Mouse (Mus musculus): ENCODE data around the gene Sncb. TPM values are rescaled to one million over a fixed set of nuclear protein-coding genes. Genes with fewer than 3 reads are reported as not detected.

Sncb gene
- polyA plus RNA-seq (2012; fragmentation: generic; extraction: Trizol), result under 1 TPM in 1 of 2 experiments, not detected in 1; 0.07 TPM

DNA sequence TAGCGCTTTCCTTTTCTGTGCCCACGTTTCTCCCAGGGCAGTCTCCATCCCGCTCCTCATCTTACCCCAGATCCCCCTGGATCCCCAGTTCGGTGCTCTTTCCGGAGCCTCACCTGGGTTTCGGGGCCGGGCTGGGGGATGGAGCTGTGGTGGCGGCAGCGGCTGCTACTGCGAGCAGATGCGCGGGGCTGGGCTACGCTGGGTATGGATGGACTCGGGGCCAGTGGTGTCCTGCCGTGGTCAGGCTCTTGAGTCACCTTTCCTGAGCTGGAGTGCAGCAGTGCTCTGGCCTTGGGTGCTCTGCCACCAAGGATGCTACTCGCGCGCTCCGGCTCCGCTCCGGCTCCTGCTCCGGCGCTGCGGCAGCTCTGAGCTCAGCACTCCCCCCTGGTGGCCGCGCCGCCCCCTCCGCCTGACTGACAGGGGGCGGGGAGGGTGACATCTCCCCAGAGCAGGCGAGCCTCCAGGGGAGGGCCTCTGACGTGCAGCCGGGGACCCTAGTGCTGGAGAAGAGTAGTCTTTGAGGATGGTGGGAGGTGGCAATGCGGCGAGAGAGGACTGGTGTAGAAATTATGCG is at the start of gene Sncb:
Gene Sncb, minus strand, starts transcription at position 404 of the 577 bp plus-strand sequence.

DNA sequence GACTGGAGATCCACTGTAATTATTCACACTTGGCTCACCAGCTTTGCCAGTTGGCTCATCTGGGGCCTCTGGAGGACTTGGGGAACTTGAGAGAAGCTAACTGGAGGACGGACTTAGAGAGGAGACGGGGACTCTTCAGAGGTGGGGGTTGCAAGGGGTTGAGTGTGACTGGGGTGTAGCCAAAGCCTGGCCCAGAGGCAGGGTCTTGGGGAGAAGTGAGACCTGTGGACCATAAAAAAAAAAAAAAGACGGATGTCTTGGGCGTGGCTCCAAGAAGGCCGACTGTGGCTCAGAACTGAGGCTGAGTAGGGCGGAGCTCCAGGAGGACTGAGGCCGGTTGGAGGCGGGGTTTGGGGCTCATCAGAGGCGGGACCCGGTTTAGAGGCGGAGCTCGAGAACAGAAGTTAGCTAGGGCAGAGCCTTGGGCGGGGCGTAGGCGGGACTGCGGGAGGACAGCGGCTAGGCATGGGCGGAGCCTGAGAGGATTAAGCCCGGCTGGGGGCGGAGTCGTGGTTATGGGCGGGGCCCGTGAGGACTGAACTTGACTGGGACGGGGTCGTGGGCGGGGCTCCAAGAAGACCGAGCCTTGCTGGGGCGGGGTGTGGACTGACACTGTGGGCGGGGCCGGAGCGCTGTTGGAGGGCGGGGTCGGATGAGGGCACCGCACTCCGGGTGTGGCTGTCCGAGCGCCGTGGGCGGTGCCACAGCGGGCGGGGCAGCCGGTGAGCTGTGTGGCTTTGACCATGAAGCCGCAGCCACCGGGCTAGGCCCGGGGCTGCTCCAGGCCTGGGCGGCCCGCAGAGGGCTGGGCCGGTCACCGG is 22.6 kb upstream of the Sncb start, which contains the start of gene Tspan17:
Gene Tspan17, plus strand, starts transcription at position 638 of the 821 bp plus-strand sequence.

DNA sequence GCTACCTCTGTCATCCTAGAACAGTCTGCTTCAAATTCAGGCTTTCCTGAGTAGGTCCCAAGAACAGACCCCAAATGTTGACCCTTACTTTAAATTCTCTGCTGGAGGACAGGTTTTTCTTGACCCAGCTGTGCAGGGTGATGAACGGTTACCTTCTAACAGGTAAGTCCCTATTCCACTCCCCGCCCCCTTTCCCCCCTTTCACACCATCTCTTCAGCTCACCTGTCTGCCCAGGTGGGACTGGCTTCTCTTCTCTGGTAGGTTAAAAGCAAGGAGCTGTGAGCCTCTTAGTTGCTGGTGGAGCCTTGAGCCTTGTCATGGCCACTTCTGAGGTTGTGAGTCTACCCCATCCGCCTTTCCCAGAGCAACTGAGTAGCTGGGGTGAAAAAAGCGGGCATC is 17.3 kb upstream of the Sncb start, which contains the start of gene Eif4e1b:
Gene Eif4e1b, plus strand, starts transcription at position 301 of the 400 bp plus-strand sequence.

DNA sequence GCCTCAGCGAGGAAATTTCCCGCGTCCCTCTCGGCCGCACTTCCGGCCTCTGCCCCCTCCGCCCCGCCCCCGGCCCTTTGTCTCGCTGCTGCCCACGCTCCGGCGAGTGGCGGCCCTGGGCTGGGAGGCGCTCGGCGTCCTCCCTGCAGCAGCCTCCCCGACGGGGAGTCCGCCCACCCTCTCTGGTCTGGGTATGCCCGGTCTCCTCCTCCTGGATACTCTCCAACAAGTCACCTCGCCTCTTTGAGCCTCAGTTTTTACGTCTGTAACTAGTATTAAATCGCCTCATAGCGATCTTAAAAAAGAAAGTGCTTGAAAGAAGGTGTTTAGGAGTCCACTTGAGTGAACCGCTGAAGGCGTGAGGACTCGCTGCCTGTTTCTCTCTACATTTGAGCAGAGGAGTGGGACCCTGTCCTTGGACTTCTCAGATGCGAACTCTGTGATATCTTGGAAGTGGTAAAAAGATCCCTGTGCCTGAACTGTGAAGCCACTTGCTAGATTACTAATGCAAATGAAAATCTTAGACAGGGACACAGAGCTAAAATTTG is 16.5 kb downstream of the Sncb start, which contains the start of gene Gprin1:
Gene Gprin1, minus strand, starts transcription at position 11 of the 548 bp plus-strand sequence.

Other genes starting within 250 kb of the Sncb start
- gene 4833439L19Rik, start 201.2 kb downstream of the Sncb start, polyA plus RNA-seq (2012; fragmentation: generic; extraction: Trizol), result 10 to 100 TPM; 20.0 to 49.7 TPM
- 10 to 100 TPM in 1 of 2 experiments, 1 to 10 TPM in 1; 3.8 to 13.9 TPM for gene Arl10, start 191.6 kb downstream of the Sncb start, polyA plus RNA-seq (2012; fragmentation: generic; extraction: Trizol)
- gene Nop16, start 176.5 kb downstream of the Sncb start, polyA plus RNA-seq (2012; fragmentation: generic; extraction: Trizol), result 10 to 100 TPM; 34.3 to 60.0 TPM
- 100 to 1,000 TPM; 236 to 309 TPM for gene Higd2a, start 176.4 kb downstream of the Sncb start, polyA plus RNA-seq (2012; fragmentation: generic; extraction: Trizol)
- 100 to 1,000 TPM in 1 of 2 experiments, 10 to 100 TPM in 1; 71.5 to 127 TPM for gene Cltb, start 155.3 kb downstream of the Sncb start, polyA plus RNA-seq (2012; fragmentation: generic; extraction: Trizol)
- 10 to 100 TPM in 1 of 2 experiments, 1 to 10 TPM in 1; 8.0 to 33.2 TPM for gene Faf2, start 144.8 kb downstream of the Sncb start, polyA plus RNA-seq (2012; fragmentation: generic; extraction: Trizol)
- 10 to 100 TPM in 1 of 2 experiments, 1 to 10 TPM in 1; 3.0 to 19.6 TPM for gene Rnf44, start 72.7 kb downstream of the Sncb start, polyA plus RNA-seq (2012; fragmentation: generic; extraction: Trizol)
- gene Cdhr2, start 65.1 kb downstream of the Sncb start, polyA plus RNA-seq (2012; fragmentation: generic; extraction: Trizol), result not detected
- gene Gprin1, start 16.7 kb downstream of the Sncb start, polyA plus RNA-seq (2012; fragmentation: generic; extraction: Trizol), result not detected
- gene Eif4e1b, start 17.4 kb upstream of the Sncb start, polyA plus RNA-seq (2012; fragmentation: generic; extraction: Trizol), result under 1 TPM in 1 of 2 experiments, not detected in 1; 0.13 TPM
- 10 to 100 TPM; 46.3 to 66.0 TPM for gene Tspan17, start 22.8 kb upstream of the Sncb start, polyA plus RNA-seq (2012; fragmentation: generic; extraction: Trizol)
- gene Unc5a, start 182.8 kb upstream of the Sncb start, polyA plus RNA-seq (2012; fragmentation: generic; extraction: Trizol), result under 1 TPM in 1 of 2 experiments, not detected in 1; 0.02 TPM